Mouse (Mus musculus): ENCODE measurements around the gene Cyp2d11. TPM values are rescaled to one million over a fixed set of nuclear protein-coding genes. Genes with fewer than 3 reads are reported as not detected.
"Not testable (repeated sequence)": the region's sequence is repeated elsewhere in the genome, so short reads cannot be mapped to it uniquely, and the experiment has no call there.

Cyp2d11 gene
- polyA plus RNA-seq, 2 experiments: not detected

DNA sequence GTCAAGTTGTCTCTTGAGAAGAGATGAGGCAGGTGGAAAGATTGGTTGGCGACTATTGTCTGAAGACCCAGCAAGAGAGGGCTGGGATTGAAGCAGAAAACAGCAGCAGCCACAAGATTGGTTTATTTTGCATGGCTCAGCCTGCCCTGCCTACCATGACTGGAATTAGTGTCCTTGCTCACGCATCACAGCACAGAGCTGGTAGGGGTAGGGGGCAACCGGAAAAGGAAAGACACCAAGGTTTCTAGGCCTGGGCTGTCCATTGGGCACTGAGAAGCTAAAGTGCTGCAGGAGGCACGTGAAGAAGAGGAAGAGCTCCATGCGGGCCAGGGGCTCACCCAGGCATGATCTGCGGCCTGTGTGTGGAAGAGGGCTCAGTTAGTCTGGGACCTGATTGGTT, 8.9 kb upstream of the Cyp2d11 start:
- H3K9ac ChIP-seq (ENCODE audit: low read depth, low read length, severe bottlenecking): no peak overlapping the region
- no peak overlapping the region for H3K27ac ChIP-seq (replicated peaks; ENCODE audit: low read depth, low read length)
- no peaks in the 10 kb centered on the region for H3K9me3 ChIP-seq (ENCODE audit: control insufficient read depth, low read length)
- H3K4me3 ChIP-seq (replicated peaks; ENCODE audit: low read length): no peak overlapping the region
- 88% methylated on average over 6 of the region's 6 CpGs for WGBS
- no peaks in the 10 kb centered on the region for H3K27me3 ChIP-seq (ENCODE audit: control insufficient read depth, insufficient read depth, low read length)
- H3K4me1 ChIP-seq (ENCODE audit: control insufficient read depth, insufficient read depth, low read length): no peaks in the 10 kb centered on the region
- H3K4me2 ChIP-seq (replicated peaks; ENCODE audit: low read depth, low read length, severe bottlenecking): no peak overlapping the region
- no peak for TF ChIP-seq POLR2A (IDR thresholded peaks at IDR 0.05; ENCODE audit: borderline replicate concordance, extremely low read depth, insufficient read depth, insufficient read length)
- no peaks in the 10 kb centered on the region for H3K36me3 ChIP-seq (ENCODE audit: control insufficient read depth, insufficient read depth, low read length)
- ATAC-seq (ENCODE audit: low FRiP score, low read depth): no peak
- no peak for DNase-seq (ENCODE audit: low spot score)

DNA sequence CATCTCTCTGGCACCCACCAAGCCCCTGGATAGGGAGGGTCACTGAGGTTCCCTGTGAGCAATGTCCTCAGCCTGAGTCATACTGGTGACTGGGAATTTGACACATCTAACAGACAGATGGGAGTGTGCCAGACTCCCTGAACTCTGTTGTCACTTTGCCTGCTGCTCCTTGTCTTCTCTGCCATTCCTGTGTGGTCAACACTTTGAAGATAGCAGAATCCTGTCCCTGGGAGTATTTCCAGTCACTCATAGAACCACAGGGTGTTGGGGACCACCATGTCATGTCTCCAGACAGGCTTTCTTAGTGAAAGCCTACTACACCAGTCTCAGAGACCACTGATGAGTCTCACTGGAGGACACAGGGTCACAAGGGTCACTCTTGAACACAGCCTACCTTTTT, 8.3 kb upstream of the Cyp2d11 start:
- H3K9me3 ChIP-seq (ENCODE audit: control insufficient read depth, low read length): no peaks in the 10 kb centered on the region
- no peak overlapping the region for H3K4me2 ChIP-seq (replicated peaks; ENCODE audit: low read depth, low read length, severe bottlenecking)
- H3K27me3 ChIP-seq (ENCODE audit: control insufficient read depth, insufficient read depth, low read length): no peaks in the 10 kb centered on the region
- no peak overlapping the region for H3K4me3 ChIP-seq (replicated peaks; ENCODE audit: low read length)
- no peak for ATAC-seq (ENCODE audit: low FRiP score, low read depth)
- no peak overlapping the region for H3K27ac ChIP-seq (replicated peaks; ENCODE audit: low read depth, low read length)
- H3K9ac ChIP-seq (ENCODE audit: low read depth, low read length, severe bottlenecking): no peak overlapping the region
- no peak for DNase-seq (ENCODE audit: low spot score)
- no peaks in the 10 kb centered on the region for H3K4me1 ChIP-seq (ENCODE audit: control insufficient read depth, insufficient read depth, low read length)
- no peaks in the 10 kb centered on the region for H3K36me3 ChIP-seq (ENCODE audit: control insufficient read depth, insufficient read depth, low read length)
- TF ChIP-seq POLR2A (IDR thresholded peaks at IDR 0.05; ENCODE audit: borderline replicate concordance, extremely low read depth, insufficient read depth, insufficient read length): no peak

DNA sequence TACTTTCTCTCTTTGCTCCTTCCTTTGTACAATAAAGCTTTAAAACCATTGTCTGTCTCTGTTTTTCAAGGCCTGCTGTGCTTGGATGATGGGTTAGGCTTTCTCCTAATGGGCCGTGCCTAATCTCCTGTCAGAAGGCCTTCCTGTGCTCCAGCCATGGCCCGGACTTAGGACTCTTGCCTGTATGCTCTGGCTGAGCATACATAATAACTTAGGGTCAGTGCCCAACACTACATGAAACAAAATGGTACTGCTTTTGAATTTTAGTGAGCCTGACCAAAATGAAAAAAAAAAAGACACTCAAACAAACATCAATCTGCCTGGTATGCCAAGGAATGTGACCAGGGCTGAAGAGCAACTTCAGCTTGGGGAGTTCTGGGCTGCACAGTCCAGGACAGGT, 7.7 kb upstream of the Cyp2d11 start:
- no peak for DNase-seq (ENCODE audit: low spot score)

DNA sequence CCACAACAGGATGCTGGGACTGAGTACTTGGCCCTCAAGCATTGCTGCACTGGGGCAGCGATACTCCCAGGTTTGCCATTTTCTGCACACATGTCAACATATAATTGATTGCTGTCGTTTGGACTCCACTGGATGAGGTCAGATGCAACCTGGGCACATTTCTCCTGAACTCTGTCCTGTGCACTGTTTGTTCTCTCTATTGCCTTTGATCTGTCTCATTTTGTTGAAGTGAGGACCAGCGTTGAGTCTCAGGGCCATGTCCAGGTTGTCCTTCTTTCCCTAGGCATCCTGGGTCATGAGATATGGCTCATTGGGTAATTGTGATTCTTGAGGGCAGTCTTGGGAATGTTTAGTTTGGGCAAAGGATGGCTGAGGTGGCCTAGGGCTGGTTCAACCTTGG, 2.1 kb upstream of the Cyp2d11 start:
- not testable (repeated sequence) for H3K4me1 ChIP-seq (ENCODE audit: control insufficient read depth, insufficient read depth, low read length); H3K9ac ChIP-seq (ENCODE audit: low read depth, low read length, severe bottlenecking); H3K27ac ChIP-seq (replicated peaks; ENCODE audit: low read depth, low read length); H3K36me3 ChIP-seq (ENCODE audit: control insufficient read depth, insufficient read depth, low read length); ATAC-seq (ENCODE audit: low FRiP score, low read depth); H3K9me3 ChIP-seq (ENCODE audit: control insufficient read depth, low read length); H3K27me3 ChIP-seq (ENCODE audit: control insufficient read depth, insufficient read depth, low read length); DNase-seq (ENCODE audit: low spot score); H3K4me3 ChIP-seq (replicated peaks; ENCODE audit: low read length); H3K4me2 ChIP-seq (replicated peaks; ENCODE audit: low read depth, low read length, severe bottlenecking)
- 86% methylated on average over 3 of the region's 3 CpGs for WGBS

More for the DNA sequence above, 7.7 kb upstream of the Cyp2d11 start:
- Histone ChIP-seq H3K9ac (ENCODE audit: low read depth, low read length, severe bottlenecking) (no peak overlapping the region), H3K9me3 (ENCODE audit: control insufficient read depth, low read length) (no peaks in the 10 kb centered on the region), H3K27ac (replicated peaks; ENCODE audit: low read depth, low read length) (no peak overlapping the region), H3K36me3 (ENCODE audit: control insufficient read depth, insufficient read depth, low read length) (no peaks in the 10 kb centered on the region), H3K27me3 (ENCODE audit: control insufficient read depth, insufficient read depth, low read length) (no peaks in the 10 kb centered on the region), H3K4me2 (replicated peaks; ENCODE audit: low read depth, low read length, severe bottlenecking) (no peak overlapping the region), H3K4me1 (ENCODE audit: control insufficient read depth, insufficient read depth, low read length) (no peaks in the 10 kb centered on the region), H3K4me3 (replicated peaks; ENCODE audit: low read length) (no peak overlapping the region)
- TF ChIP-seq POLR2A (IDR thresholded peaks at IDR 0.05; ENCODE audit: borderline replicate concordance, extremely low read depth, insufficient read depth, insufficient read length): no peak
- 67% methylated on average over 2 of the region's 2 CpGs for WGBS
- ATAC-seq (ENCODE audit: low FRiP score, low read depth): no peak

DNA sequence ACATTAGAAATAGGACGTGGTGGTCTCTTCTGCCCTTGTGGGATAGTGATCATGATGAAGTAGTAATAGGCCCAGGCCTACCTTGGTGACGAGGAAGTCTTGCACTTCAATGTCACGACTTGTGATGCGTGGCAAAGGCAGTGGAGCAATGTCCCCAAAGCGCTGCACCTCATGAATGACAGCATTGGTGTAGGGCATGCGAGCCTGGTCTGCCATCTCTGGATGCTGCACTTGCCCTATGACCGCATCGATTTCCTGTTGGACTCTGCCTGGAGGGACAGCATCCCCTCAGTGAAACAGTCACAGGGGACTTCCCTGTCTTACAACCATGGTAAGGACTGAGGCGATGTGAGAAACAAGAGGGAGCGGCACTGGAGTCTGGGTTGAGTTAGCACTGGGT, 3.9 kb downstream of the Cyp2d11 start:
- H3K36me3 ChIP-seq (ENCODE audit: control insufficient read depth, insufficient read depth, low read length); H3K4me1 ChIP-seq (ENCODE audit: control insufficient read depth, insufficient read depth, low read length); H3K27me3 ChIP-seq (ENCODE audit: control insufficient read depth, insufficient read depth, low read length); ATAC-seq (ENCODE audit: low FRiP score, low read depth); H3K27ac ChIP-seq (replicated peaks; ENCODE audit: low read depth, low read length); H3K9ac ChIP-seq (ENCODE audit: low read depth, low read length, severe bottlenecking); DNase-seq (ENCODE audit: low spot score); H3K9me3 ChIP-seq (ENCODE audit: control insufficient read depth, low read length); H3K4me2 ChIP-seq (replicated peaks; ENCODE audit: low read depth, low read length, severe bottlenecking); H3K4me3 ChIP-seq (replicated peaks; ENCODE audit: low read length): not testable (repeated sequence)
- WGBS: 93% methylated on average over 9 of the region's 10 CpGs

DNA sequence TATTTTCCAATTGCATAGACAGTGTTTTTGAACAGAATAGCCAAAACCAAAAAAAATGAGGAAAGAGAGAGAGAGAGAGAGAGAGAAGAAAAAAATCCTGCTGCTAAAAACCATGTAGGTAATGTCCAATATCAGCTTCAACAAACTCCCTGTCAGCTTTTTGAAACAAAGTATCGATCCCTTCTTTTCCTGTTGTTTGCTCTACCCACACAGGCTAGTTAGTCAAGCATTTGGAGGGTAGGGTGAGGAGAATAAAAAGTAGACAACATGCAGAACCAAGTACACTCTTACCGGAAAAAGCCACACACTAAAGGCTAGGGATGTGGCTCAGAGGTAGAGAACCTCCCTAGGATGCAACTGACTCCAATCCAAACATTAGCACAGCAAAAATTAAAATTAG, 8.1 kb downstream of the Cyp2d11 start:
- 92% methylated on average over 2 of the region's 2 CpGs for WGBS
- ATAC-seq (ENCODE audit: low FRiP score, low read depth) (no peak), DNase-seq (ENCODE audit: low spot score) (no peak)
- H3K27me3 ChIP-seq (ENCODE audit: control insufficient read depth, insufficient read depth, low read length): no peaks in the 10 kb centered on the region
- no peak for TF ChIP-seq POLR2A (IDR thresholded peaks at IDR 0.05; ENCODE audit: borderline replicate concordance, extremely low read depth, insufficient read depth, insufficient read length)
- no peaks in the 10 kb centered on the region for H3K9me3 ChIP-seq (ENCODE audit: control insufficient read depth, low read length)
- H3K4me3 ChIP-seq (replicated peaks; ENCODE audit: low read length): no peak overlapping the region
- no peak overlapping the region for H3K27ac ChIP-seq (replicated peaks; ENCODE audit: low read depth, low read length)
- H3K9ac ChIP-seq (ENCODE audit: low read depth, low read length, severe bottlenecking): no peak overlapping the region
- no peak overlapping the region for H3K4me2 ChIP-seq (replicated peaks; ENCODE audit: low read depth, low read length, severe bottlenecking)
- H3K4me1 ChIP-seq (ENCODE audit: control insufficient read depth, insufficient read depth, low read length): no peaks in the 10 kb centered on the region
- no peaks in the 10 kb centered on the region for H3K36me3 ChIP-seq (ENCODE audit: control insufficient read depth, insufficient read depth, low read length)
